Mouse (Mus musculus): Measurements from ENCODE around the gene Ubb.

Gene Ubb

DNA sequence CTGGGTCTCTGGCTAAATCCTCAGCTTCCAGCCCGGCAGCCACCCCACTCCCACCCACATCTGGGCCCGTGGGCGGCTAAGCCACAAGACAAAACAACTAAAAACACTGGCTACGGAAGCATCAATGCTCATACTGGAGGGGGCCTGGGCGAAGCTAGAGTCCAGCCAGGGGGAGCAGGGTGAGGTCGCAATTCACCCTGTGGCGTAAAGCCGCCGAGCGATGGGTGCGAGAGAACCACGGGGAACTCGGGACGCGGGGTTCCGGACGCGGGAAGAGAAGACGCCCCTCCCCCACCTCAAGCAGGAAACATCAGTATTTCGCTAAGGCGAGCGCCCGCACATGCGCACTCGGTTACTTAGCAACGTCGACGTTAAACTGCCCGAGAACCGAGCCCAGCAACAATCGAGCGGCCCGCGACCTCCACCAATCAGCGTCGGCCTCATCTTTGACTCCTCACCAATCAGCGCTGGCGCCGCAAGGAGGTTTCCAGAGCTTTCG, at the start of gene Ubb:
Gene Ubb (plus strand): TSS at position 445 of the 499 bp plus-strand sequence.
- no peak; the same call in 1 of the 2 replicates for TF ChIP-seq GATA4 (IDR thresholded peaks at IDR 0.05; ENCODE audit: insufficient replicate concordance, low read length)

DNA sequence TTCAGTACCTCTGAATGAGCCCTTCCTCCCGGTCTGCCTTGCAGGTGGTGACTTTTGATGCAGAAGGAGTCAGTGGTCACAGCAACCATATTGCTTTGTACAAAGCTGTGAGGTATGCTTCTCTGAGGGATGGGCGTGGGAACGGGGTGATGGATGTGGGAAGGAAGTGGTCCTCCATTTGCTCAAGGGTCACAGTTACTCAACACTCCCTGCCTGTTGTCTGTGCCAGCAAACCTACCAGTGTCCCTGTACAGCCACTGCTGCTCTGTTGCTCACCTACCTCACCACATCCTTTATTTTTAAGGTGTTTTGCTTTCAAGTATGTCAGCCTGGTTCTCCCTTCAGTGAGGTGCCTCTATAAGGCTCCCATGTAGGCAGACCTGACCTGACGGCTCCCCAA, 43.3 kb upstream of the Ubb start:
- no peak for TF ChIP-seq GATA4 (IDR thresholded peaks at IDR 0.05; ENCODE audit: insufficient replicate concordance, low read length)

DNA sequence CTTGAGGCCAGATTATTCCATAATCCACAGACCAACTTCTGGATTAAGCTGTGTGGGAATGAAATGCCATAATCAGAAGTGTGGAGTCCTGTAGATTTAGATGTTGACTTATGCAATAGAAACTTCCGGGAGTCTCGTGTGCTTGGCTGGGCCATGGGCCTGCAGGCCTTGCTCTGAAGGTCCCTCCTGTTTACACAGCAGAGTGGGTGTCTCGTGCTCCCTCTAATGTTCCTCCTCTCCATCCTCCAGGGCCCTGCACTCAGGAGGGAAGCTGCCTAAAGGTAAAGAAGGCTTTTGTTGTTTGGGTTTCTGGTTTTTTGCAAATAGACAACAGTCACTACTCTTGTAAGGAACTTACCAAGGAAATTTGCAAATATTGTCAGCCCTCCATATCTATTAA, 41.4 kb upstream of the Ubb start:
- no peak for TF ChIP-seq GATA4 (IDR thresholded peaks at IDR 0.05; ENCODE audit: insufficient replicate concordance, low read length)

DNA sequence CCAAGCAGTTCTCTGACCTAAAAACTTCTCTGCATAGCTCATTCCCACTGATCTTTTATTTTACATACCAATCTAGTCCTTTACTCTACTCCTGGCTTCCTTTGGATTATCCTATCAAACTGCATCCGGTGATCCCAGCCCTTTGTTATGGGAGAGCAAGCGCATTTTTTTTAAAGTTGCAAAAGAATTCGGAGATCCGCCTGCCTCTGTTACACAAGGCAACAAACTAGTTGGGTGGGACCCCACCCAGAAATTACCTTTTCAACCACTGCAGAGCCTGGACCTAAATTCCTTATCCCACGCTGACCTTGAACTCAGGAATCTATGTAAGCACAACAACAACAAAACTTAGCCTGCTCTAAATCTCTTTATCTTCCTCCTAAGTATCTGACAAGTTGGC, 40.0 kb upstream of the Ubb start:
- TF ChIP-seq GATA4 (IDR thresholded peaks at IDR 0.05; ENCODE audit: insufficient replicate concordance, low read length), result no peak

GRCm38 (mm10) chr11:62511444-62512202, 39.3 kb upstream of the Ubb start:
- TF ChIP-seq GATA4 (IDR thresholded peaks at IDR 0.05; ENCODE audit: insufficient replicate concordance, low read length), result no peak

GRCm38 (mm10) chr11:62512529-62513080, 38.4 kb upstream of the Ubb start:
- no peak for TF ChIP-seq GATA4 (IDR thresholded peaks at IDR 0.05; ENCODE audit: insufficient replicate concordance, low read length)

DNA sequence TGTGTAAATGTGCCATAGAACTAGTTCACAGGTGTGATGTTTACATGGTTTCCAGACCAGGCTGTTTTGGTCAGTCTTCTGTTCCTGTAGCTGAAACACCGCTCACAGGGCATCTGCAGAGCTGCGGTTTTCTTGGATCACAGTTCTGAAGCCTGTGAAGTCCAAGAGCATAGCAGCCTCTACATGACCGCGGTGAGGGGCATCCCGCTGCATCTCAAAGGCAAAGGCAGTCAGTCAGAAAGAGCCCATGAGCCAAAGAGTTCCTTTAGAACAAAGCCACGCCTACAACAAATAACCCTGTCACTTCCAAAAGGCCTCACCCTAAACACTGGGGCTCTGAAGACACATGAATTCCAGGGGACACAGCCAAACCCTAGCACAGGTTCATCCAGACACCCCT, 37.7 kb upstream of the Ubb start:
- TF ChIP-seq GATA4 (IDR thresholded peaks at IDR 0.05; ENCODE audit: insufficient replicate concordance, low read length), result no peak

- TF ChIP-seq GATA4 (IDR thresholded peaks at IDR 0.05; ENCODE audit: insufficient replicate concordance, low read length), result no peak
Observed at GRCm38 (mm10) chr11:62518991-62519390, 32.0 kb upstream of the Ubb start.

- TF ChIP-seq GATA4 (IDR thresholded peaks at IDR 0.05; ENCODE audit: insufficient replicate concordance, low read length), result no peak
Observed at GRCm38 (mm10) chr11:62522283-62522682, 28.7 kb upstream of the Ubb start.

GRCm38 (mm10) chr11:62537089-62537488, 13.9 kb upstream of the Ubb start:
- TF ChIP-seq GATA4 (IDR thresholded peaks at IDR 0.05; ENCODE audit: insufficient replicate concordance, low read length), result no peak

GRCm38 (mm10) chr11:62537590-62537989, 13.4 kb upstream of the Ubb start:
- no peak for TF ChIP-seq GATA4 (IDR thresholded peaks at IDR 0.05; ENCODE audit: insufficient replicate concordance, low read length)

DNA sequence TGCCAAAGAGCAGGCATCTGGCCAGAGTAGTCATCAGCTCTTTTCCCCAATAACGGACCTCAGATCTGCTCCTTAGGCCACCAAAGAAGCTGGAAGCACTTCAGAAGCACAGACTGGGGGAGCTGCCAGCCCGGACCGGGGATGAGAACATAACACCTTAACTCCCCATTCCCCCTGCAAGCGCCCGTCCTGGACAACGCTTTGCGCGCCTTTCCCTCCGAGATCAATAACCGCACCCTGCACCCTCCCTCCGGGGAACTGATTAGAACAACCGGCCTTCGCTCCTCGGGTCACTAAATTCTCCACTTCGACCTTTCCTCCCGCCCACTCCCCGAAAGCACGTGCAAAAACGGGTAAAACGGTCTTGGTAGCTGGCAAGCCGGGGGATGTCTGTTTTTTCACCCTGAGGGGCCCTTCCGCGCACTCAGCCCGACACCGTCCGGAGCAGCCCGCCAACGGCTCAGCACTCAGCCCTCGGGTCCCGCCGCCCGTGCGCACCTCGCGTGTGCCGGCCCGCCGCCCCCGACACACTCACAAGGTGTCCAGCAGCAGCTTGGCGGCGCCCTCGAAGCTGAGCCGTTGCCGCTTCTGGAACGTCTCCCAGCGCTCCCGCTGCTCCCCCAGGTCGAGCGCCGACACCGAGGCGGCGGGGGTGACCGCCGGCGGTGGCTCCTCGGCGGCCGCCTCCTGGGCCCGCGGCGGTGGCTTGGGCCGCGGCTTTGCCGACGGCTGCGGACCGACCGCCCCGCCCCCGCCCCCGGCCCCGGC, 12.5 kb upstream of the Ubb start:
- peak; percentile 61; the same call in 1 of the 2 replicates for TF ChIP-seq GATA4 (IDR thresholded peaks at IDR 0.05; ENCODE audit: insufficient replicate concordance, low read length)

DNA sequence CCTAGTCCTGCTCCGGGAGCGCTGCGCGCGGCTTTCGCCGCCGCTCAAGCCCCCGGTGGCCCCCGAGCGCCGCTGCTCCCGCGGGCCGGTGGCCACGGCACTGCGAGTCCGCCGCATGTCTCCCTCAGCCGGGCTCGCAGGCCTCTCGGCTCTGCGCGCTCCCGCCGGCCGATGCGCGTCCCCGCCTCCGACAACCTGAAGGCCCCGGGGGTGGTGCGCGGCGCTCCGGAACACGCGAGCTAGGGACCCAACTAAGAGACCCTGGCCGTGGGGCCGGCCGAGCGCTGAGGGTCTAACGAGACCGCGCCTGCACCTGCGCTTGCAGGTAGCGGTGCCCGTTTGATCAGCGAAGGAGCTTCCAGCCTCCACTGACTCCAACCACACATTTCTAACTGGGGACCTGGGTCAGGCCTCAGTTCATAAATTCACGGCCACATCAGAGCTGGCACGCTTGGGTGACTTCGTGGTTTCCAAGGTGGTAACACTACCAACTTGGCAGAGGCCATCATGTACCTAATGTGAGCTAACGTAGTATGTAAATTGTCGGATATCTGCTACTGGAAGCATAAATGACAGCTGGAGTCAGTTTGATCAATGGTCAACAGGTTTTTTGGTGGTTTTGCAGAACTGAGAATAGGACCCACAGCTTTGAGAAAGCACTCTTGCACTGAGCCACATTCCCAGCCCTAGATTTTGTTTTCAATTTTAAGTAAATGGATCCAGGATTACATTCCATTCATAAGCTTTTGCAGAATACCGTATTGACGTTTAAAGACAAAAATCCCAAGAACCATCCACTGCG, 11.7 kb upstream of the Ubb start, which contains the start of gene Cenpv:
Gene Cenpv (minus strand): TSS at position 173 of the 802 bp plus-strand sequence.
- no peak for TF ChIP-seq GATA4 (IDR thresholded peaks at IDR 0.05; ENCODE audit: insufficient replicate concordance, low read length)

GRCm38 (mm10) chr11:62540167-62540566, 10.8 kb upstream of the Ubb start:
- TF ChIP-seq GATA4 (IDR thresholded peaks at IDR 0.05; ENCODE audit: insufficient replicate concordance, low read length), result no peak

DNA sequence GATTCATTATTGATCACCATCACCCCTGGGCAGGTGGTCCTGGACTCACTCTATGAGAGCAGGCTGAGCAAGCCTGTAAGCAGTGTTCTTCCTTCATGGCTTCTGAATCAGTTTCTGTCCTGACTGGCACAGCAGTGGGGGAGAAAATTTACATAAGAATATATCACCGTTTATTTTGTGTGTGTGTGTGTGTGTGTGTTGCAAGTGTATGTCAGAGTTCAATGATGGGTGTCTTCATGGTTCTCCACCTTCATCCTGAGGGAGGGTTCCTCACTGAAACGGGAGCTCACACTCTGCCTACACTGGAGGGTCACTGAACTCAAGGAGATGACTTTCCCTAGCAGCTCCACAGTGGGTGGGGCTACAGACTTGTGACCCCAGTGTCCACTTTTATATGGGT, 10.0 kb upstream of the Ubb start:
- TF ChIP-seq GATA4 (IDR thresholded peaks at IDR 0.05; ENCODE audit: insufficient replicate concordance, low read length), result no peak
